Mouse (Mus musculus) liver, postnatal 0 days (tissue): Measurements from ENCODE around the gene Itpr1.

Source experiments
- CTCF ChIP-seq: sonication (generic); IDR thresholded peaks from 2 replicates; pipeline ENCODE4 v1.5.1; 2016; ENCODE audit warnings: antibody characterized with exemption, low read depth
- EP300 ChIP-seq: IDR thresholded peaks from 2 replicates; pipeline ENCODE4 v1.6.1; 2016; ENCODE audit warnings: antibody characterized with exemption, low read depth, mild to moderate bottlenecking

DNA sequence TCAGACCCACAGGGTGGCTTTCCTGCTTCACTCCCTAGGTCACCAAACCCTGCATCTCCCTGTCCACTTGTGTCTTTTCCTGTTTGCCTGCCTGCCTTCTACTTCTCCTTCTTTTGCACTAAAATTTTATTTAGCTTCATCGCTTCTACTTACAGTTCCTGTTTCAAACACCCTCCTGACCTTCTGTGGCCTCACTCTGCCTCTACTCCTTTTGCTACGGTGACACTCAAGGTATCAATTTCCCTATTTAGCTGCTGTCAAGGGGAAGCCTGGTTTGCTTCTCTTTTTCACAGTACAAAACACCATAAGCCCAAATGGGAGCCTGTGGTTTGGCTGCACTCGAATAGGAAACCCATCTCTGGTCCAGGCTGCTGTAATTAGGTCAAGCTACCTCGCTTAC, 15.8 kb upstream of the Itpr1 start:
- no peak for TF ChIP-seq CTCF
- TF ChIP-seq EP300 = no peak
